Mouse (Mus musculus): ENCODE measurements around the gene Gm20388. TPM values are rescaled to one million over a fixed set of nuclear protein-coding genes. Genes with fewer than 3 reads are reported as not detected.

Gm20388 gene
- total and polyA plus RNA-seq, 3 experiments: 0.02 to 0.05 TPM; not detected in 1

- DNase-seq (ENCODE audit: low spot score) (no peak), ATAC-seq (ENCODE audit: extremely low read depth, insufficient number of reproducible peaks, low FRiP score, poor library complexity, severe bottlenecking) (no peak)
- Histone ChIP-seq H3K27me3 (ENCODE audit: insufficient read depth, low read length) (no peaks in the 10 kb centered on the region; the same call in 1 of the 2 replicates), H3K36me3 (replicated peaks) (no peaks in the 10 kb centered on the region), H3K4me1 (ENCODE audit: insufficient read depth, low read depth, low read length) (no peaks in the 10 kb centered on the region), H3K4me3 (ENCODE audit: low read depth, low read length) (no peak overlapping the region), H3K9me3 (replicated peaks) (peaks cover 31% of the 10 kb centered on the region)
- no peak for TF ChIP-seq TAL1 (conservative IDR thresholded peaks at IDR 0.05; ENCODE audit: low read depth, low read length)
- TF ChIP-seq GATA2 (IDR thresholded peaks at IDR 0.05; ENCODE audit: borderline replicate concordance, low read depth, low read length): no peak
- no peak for TF ChIP-seq GATA1 (IDR thresholded peaks at IDR 0.05; ENCODE audit: borderline replicate concordance, low read length)
- TF ChIP-seq CTCF (IDR thresholded peaks at IDR 0.05; ENCODE audit: low read depth, low read length): no peak
- no peak for TF ChIP-seq POLR2AphosphoS5 (IDR thresholded peaks at IDR 0.05; ENCODE audit: insufficient replicate concordance, low read depth, low read length)
Observed at GRCm38 (mm10) chr8:124192976-124193375, 4282.3 kb downstream of the Gm20388 start.

GRCm38 (mm10) chr8:124193992-124194391 is 4283.4 kb downstream of the Gm20388 start:
- no peak overlapping the region for H3K4me3 ChIP-seq (ENCODE audit: low read depth, low read length)
- no peaks in the 10 kb centered on the region; the same call in 1 of the 2 replicates for H3K27me3 ChIP-seq (ENCODE audit: insufficient read depth, low read length)
- no peaks in the 10 kb centered on the region for H3K36me3 ChIP-seq (replicated peaks)
- ATAC-seq (ENCODE audit: extremely low read depth, insufficient number of reproducible peaks, low FRiP score, poor library complexity, severe bottlenecking) (no peak; the same call in 1 of the 2 replicates), DNase-seq (ENCODE audit: low spot score) (no peak)
- TF ChIP-seq GATA1 (IDR thresholded peaks at IDR 0.05; ENCODE audit: borderline replicate concordance, low read length) (no peak), CTCF (IDR thresholded peaks at IDR 0.05; ENCODE audit: low read depth, low read length) (no peak), TAL1 (conservative IDR thresholded peaks at IDR 0.05; ENCODE audit: low read depth, low read length) (no peak), POLR2AphosphoS5 (IDR thresholded peaks at IDR 0.05; ENCODE audit: insufficient replicate concordance, low read depth, low read length) (no peak), GATA2 (IDR thresholded peaks at IDR 0.05; ENCODE audit: borderline replicate concordance, low read depth, low read length) (no peak)
- H3K9me3 ChIP-seq (replicated peaks): peaks cover 35% of the 10 kb centered on the region
- no peaks in the 10 kb centered on the region for H3K4me1 ChIP-seq (ENCODE audit: insufficient read depth, low read depth, low read length)

DNA sequence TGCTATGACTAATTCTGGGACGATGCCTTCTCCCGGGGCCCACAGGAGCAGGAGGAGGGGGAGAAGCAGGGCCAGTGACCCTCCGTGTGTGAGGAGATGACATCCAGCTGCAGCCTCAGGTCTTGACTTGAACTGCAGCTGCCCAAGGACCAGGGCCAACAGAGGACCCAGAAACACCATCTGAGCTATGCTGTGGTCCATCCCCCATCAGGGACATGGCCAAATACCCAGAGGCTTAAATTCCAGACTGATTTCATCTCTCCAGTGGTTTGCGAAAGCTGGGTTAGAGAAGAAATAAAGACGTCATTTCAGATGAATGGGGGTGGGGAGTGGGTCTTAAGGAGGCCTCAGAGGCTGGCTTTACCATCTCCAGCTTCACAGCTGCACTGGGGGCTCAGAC is 4285.6 kb downstream of the Gm20388 start:
- no peaks in the 10 kb centered on the region for H3K27me3 ChIP-seq (ENCODE audit: insufficient read depth, low read length)
- H3K9me3 ChIP-seq (replicated peaks): peaks cover 27% of the 10 kb centered on the region
- H3K36me3 ChIP-seq (replicated peaks): no peaks in the 10 kb centered on the region
- TF ChIP-seq GATA1 (IDR thresholded peaks at IDR 0.05; ENCODE audit: borderline replicate concordance, low read length) (no peak), TAL1 (conservative IDR thresholded peaks at IDR 0.05; ENCODE audit: low read depth, low read length) (no peak), POLR2AphosphoS5 (IDR thresholded peaks at IDR 0.05; ENCODE audit: insufficient replicate concordance, low read depth, low read length) (no peak), GATA2 (IDR thresholded peaks at IDR 0.05; ENCODE audit: borderline replicate concordance, low read depth, low read length) (no peak), CTCF (IDR thresholded peaks at IDR 0.05; ENCODE audit: low read depth, low read length) (no peak)
- ATAC-seq (ENCODE audit: extremely low read depth, insufficient number of reproducible peaks, low FRiP score, poor library complexity, severe bottlenecking) (no peak), DNase-seq (ENCODE audit: low spot score) (no peak)
- no peak overlapping the region for H3K4me3 ChIP-seq (ENCODE audit: low read depth, low read length)
- no peaks in the 10 kb centered on the region for H3K4me1 ChIP-seq (ENCODE audit: insufficient read depth, low read depth, low read length)

DNA sequence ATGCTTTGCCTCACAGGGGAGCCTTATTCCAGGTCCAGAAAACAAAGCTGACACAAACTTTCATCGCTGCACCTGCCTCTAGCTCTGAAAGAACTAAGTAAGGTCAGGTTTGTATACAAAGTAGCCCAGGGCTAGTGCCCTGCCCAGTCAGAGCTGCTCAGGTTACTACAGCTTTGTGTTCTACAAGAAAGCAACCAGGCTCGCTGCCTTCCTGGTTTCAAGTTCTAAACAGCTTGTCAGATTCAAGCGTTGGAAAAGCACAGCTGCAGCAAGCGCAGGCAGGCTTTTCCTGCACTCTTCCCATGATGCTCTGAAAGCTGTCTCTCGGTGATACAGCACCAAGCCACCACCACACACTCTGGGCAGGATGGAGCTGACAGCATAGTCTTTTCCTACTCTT is 4286.2 kb downstream of the Gm20388 start:
- TF ChIP-seq GATA2 (IDR thresholded peaks at IDR 0.05; ENCODE audit: borderline replicate concordance, low read depth, low read length) (no peak), CTCF (IDR thresholded peaks at IDR 0.05; ENCODE audit: low read depth, low read length) (no peak), POLR2AphosphoS5 (IDR thresholded peaks at IDR 0.05; ENCODE audit: insufficient replicate concordance, low read depth, low read length) (no peak), TAL1 (conservative IDR thresholded peaks at IDR 0.05; ENCODE audit: low read depth, low read length) (no peak), GATA1 (IDR thresholded peaks at IDR 0.05; ENCODE audit: borderline replicate concordance, low read length) (no peak)
- no peaks in the 10 kb centered on the region for H3K4me1 ChIP-seq (ENCODE audit: insufficient read depth, low read depth, low read length)
- H3K27me3 ChIP-seq (ENCODE audit: insufficient read depth, low read length): no peaks in the 10 kb centered on the region
- no peak overlapping the region for H3K4me3 ChIP-seq (ENCODE audit: low read depth, low read length)
- H3K36me3 ChIP-seq (replicated peaks): no peaks in the 10 kb centered on the region
- DNase-seq (ENCODE audit: low spot score) (no peak), ATAC-seq (ENCODE audit: extremely low read depth, insufficient number of reproducible peaks, low FRiP score, poor library complexity, severe bottlenecking) (no peak)
- peaks cover 27% of the 10 kb centered on the region for H3K9me3 ChIP-seq (replicated peaks)

- no peaks in the 10 kb centered on the region for H3K27me3 ChIP-seq (ENCODE audit: insufficient read depth, low read length)
- H3K4me3 ChIP-seq (ENCODE audit: low read depth, low read length): no peak overlapping the region
- DNase-seq (ENCODE audit: low spot score): no peak
- ATAC-seq (ENCODE audit: extremely low read depth, insufficient number of reproducible peaks, low FRiP score, poor library complexity, severe bottlenecking): no peak
- H3K36me3 ChIP-seq (replicated peaks): no peaks in the 10 kb centered on the region
- H3K4me1 ChIP-seq (ENCODE audit: insufficient read depth, low read depth, low read length): no peaks in the 10 kb centered on the region
- TF ChIP-seq TAL1 (conservative IDR thresholded peaks at IDR 0.05; ENCODE audit: low read depth, low read length) (no peak), GATA2 (IDR thresholded peaks at IDR 0.05; ENCODE audit: borderline replicate concordance, low read depth, low read length) (no peak), CTCF (IDR thresholded peaks at IDR 0.05; ENCODE audit: low read depth, low read length) (no peak), POLR2AphosphoS5 (IDR thresholded peaks at IDR 0.05; ENCODE audit: insufficient replicate concordance, low read depth, low read length) (no peak), GATA1 (IDR thresholded peaks at IDR 0.05; ENCODE audit: borderline replicate concordance, low read length) (no peak)
- peaks cover 27% of the 10 kb centered on the region for H3K9me3 ChIP-seq (replicated peaks)
Observed at GRCm38 (mm10) chr8:124198230-124198629, 4287.6 kb downstream of the Gm20388 start.

- Histone ChIP-seq H3K9me3 (replicated peaks) (peaks cover 26% of the 10 kb centered on the region), H3K4me3 (ENCODE audit: low read depth, low read length) (no peak overlapping the region), H3K36me3 (replicated peaks) (no peaks in the 10 kb centered on the region), H3K27me3 (ENCODE audit: insufficient read depth, low read length) (no peaks in the 10 kb centered on the region), H3K4me1 (ENCODE audit: insufficient read depth, low read depth, low read length) (no peaks in the 10 kb centered on the region)
- no peak for DNase-seq (ENCODE audit: low spot score)
- TF ChIP-seq CTCF (IDR thresholded peaks at IDR 0.05; ENCODE audit: low read depth, low read length): no peak
- TF ChIP-seq POLR2AphosphoS5 (IDR thresholded peaks at IDR 0.05; ENCODE audit: insufficient replicate concordance, low read depth, low read length): no peak
- TF ChIP-seq TAL1 (conservative IDR thresholded peaks at IDR 0.05; ENCODE audit: low read depth, low read length): no peak
- no peak for TF ChIP-seq GATA1 (IDR thresholded peaks at IDR 0.05; ENCODE audit: borderline replicate concordance, low read length)
- TF ChIP-seq GATA2 (IDR thresholded peaks at IDR 0.05; ENCODE audit: borderline replicate concordance, low read depth, low read length): no peak
- no peak for ATAC-seq (ENCODE audit: extremely low read depth, insufficient number of reproducible peaks, low FRiP score, poor library complexity, severe bottlenecking)
Observed at GRCm38 (mm10) chr8:124200400-124200799, 4289.8 kb downstream of the Gm20388 start.

Measured in G1E (cell line).